Mouse (Mus musculus): ENCODE results near the gene Atp6v0e2.

- peak; percentile 26; the same call in 1 of the 2 replicates for TF ChIP-seq CTCF (IDR thresholded peaks at IDR 0.05; ENCODE audit: low read depth, low read length)
- TF ChIP-seq TAL1 (conservative IDR thresholded peaks at IDR 0.05; ENCODE audit: low read depth, low read length), result no peak
- no peak for TF ChIP-seq GATA1 (IDR thresholded peaks at IDR 0.05; ENCODE audit: borderline replicate concordance, low read length)
These were observed 44.6 kb downstream of the Atp6v0e2 start for GRCm38 (mm10) chr6:48582037-48582436.
